Mouse (Mus musculus) heart, embryonic 15.5 days (tissue): ENCODE results near the gene Ahctf1. TPM values are rescaled to one million over a fixed set of nuclear protein-coding genes. Genes with fewer than 3 reads are reported as not detected.
A peak's percentile ranks its signal among the peaks of the same experiment; 100 is the strongest.

Source experiments
- ATAC-seq: fragments of 200-750 bp; cut with Nextera tagmentation; replicated peaks from 2 replicates; pipeline ENCODE4 v1.8.0; 2017; ENCODE audit warnings: low read depth, moderate TSS enrichment; ENCODE audit not compliant: insufficient number of reproducible peaks, insufficient read depth, low FRiP score
- H3K27ac ChIP-seq: fragments of 300-500 bp; sonication (generic); 2 replicates; pipeline ENCODE4 v1.5.1; 2015; ENCODE audit warnings: mild to moderate bottlenecking, inconsistent platforms
- H3K27me3 ChIP-seq: fragments of 300-500 bp; sonication (generic); 2 replicates; pipeline ENCODE4 v1.6.1; 2015; ENCODE audit warnings: inconsistent platforms
- H3K36me3 ChIP-seq: fragments of 300-500 bp; sonication (generic); 2 replicates; pipeline ENCODE4 v1.6.1; 2015; ENCODE audit warnings: mild to moderate bottlenecking, inconsistent platforms
- H3K4me1 ChIP-seq: fragments of 300-500 bp; sonication (generic); replicated peaks from 2 replicates; pipeline ENCODE4 v1.6.1; 2015; ENCODE audit warnings: inconsistent platforms
- H3K4me2 ChIP-seq: fragments of 300-500 bp; sonication (generic); 2 replicates; pipeline ENCODE4 v1.6.1; 2015; ENCODE audit warnings: inconsistent platforms, mild to moderate bottlenecking, moderate library complexity
- H3K4me3 ChIP-seq: fragments of 300-500 bp; sonication (generic); 2 replicates; pipeline ENCODE4 v1.5.1; 2015; ENCODE audit warnings: mild to moderate bottlenecking, inconsistent platforms
- H3K9ac ChIP-seq: fragments of 300-500 bp; sonication (generic); 2 replicates; pipeline ENCODE4 v1.6.1; 2015; ENCODE audit warnings: mild to moderate bottlenecking, inconsistent platforms
- H3K9me3 ChIP-seq: fragments of 300-500 bp; sonication (generic); replicated peaks from 2 replicates; pipeline ENCODE4 v1.6.1; 2016; ENCODE audit warnings: inconsistent platforms
- WGBS: fragments of 180-500 bp; shearing (Covaris S2); methylation state at CpG from one replicate; pipeline ENCODE4 v1.1.7; 2015; ENCODE audit warnings: mixed read lengths; 5-methylcytosine and 5-hydroxymethylcytosine counted together
- polyA plus RNA-seq: library from polyadenylated mRNA; unstranded; fragments of >200 nt; fragmentation: Nextera tagmentation; extraction: Ambion mirVana; gene quantifications from 2 replicates; pipeline ENCODE4 v1.2.1, GENCODE M21; 2015

Gene Ahctf1
- polyA plus RNA-seq, 1 experiment from 2014 or later, result 12.2 TPM

DNA sequence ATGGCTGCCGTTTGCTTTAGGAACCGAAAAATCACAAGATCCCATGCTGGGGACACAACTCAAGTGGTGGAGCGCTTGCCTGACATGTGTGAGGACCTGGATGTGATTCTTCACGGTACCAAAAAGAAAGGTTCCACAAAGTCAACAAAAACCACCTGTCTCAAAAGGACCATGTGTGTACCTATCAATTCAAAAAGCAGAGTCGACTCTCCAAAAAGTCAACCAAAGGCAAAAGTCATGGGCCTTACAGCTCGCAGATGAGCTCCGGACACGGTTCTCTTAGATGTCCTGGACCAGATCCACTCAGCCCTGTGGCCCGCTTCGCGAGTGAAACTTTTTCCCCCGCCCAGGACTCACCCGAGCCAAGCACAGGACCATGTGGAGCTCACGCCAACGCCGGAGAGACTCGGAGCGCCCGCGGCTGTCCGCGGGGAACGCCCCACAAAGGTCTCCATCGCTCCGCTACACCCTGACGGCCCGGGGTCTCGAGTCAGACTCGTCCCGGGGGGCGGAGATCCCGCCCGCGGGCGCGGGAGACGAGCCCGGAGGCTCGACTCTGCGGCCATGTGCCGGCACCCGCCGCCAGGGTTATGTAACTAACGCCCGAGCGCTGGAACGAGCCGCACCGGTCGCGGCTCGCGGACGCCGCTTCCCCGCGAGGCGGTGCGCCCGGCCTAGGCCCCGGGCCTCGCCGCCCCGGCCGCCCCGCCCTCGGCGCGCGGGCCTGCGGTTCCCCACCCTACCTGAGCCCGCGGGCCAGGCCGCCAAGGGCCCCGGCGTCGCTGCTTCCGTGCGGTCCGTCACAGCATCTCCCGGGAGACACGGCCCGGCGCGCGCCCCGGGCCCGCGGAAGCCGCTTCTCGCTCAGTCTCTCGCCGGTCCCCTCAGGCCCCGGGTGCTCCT lies 619 bp downstream of the Ahctf1 start, which contains the start of gene Gm10518:
Gene Gm10518 (plus strand): TSS at position 767 of the 903 bp plus-strand sequence.
- Histone ChIP-seq H3K4me1 (peaks cover 18% of the 10 kb centered on the region), H3K36me3 (peaks cover 12% of the 10 kb centered on the region), H3K4me2 (peak within 1 kb of the TSS; percentile 73), H3K9me3 (no peaks in the 10 kb centered on the region), H3K9ac (peak within 1 kb of the TSS; percentile 92), H3K4me3 (peak within 1 kb of the TSS; percentile 81), H3K27ac (peak within 1 kb of the TSS; percentile 98), H3K27me3 (no peaks in the 10 kb centered on the region)
- under 1% methylated on average over 80 of the region's 94 CpGs for WGBS
- peak; percentile 58 for ATAC-seq

DNA sequence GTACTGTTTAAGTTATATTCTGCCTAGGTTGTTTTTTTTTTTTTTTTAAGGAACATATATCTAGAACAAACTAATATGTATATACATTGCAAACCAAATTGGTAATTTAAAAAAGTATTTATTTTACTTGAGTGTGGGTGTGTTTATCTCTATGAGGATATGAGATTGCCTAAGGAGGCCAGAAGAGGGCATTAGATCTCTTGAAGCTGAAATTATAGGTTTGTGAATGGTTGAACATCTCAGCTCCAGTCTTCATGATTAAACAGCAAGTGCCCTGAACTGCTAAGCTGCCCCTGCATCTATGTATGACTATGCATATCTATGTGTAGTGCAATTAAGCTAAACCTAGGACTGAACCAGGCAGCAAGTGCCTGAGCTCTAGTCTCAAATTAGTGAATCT lies 4.7 kb downstream of the Ahctf1 start:
- H3K4me3 ChIP-seq, result no peak overlapping the region
- no peak overlapping the region for H3K9ac ChIP-seq
- no peak overlapping the region for H3K27ac ChIP-seq
- H3K27me3 ChIP-seq, result no peaks in the 10 kb centered on the region
- H3K9me3 ChIP-seq, result no peaks in the 10 kb centered on the region
- peaks cover 13% of the 10 kb centered on the region for H3K4me1 ChIP-seq
- peaks cover 45% of the 10 kb centered on the region for H3K36me3 ChIP-seq
- no peak overlapping the region for H3K4me2 ChIP-seq
- no peak for ATAC-seq

DNA sequence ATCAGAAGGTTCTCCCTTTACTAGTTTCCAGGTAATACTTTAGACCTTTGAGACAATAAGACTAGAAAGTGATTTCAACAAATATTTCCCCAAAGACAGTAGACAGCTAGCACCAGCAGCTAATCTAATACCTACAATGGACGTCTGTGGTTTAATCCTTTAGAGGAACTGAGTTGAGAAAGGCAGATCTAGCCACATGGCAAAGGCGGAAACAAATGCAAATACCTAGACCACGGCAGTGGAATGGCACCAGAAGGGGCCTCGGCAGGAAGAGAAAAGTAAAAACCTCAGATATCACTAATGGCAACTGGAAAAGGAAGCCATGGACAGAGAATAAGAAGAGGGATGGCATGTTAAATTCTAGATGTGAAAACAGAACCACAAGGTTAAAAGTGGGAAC lies 16.2 kb downstream of the Ahctf1 start:
- Histone ChIP-seq H3K36me3 (peaks cover 82% of the 10 kb centered on the region), H3K4me3 (no peak overlapping the region), H3K9ac (no peak overlapping the region), H3K4me1 (no peaks in the 10 kb centered on the region), H3K27ac (no peak overlapping the region), H3K27me3 (no peaks in the 10 kb centered on the region), H3K4me2 (no peak overlapping the region), H3K9me3 (no peaks in the 10 kb centered on the region)
- no peak for ATAC-seq
- 69% methylated on average over 4 of the region's 4 CpGs for WGBS

DNA sequence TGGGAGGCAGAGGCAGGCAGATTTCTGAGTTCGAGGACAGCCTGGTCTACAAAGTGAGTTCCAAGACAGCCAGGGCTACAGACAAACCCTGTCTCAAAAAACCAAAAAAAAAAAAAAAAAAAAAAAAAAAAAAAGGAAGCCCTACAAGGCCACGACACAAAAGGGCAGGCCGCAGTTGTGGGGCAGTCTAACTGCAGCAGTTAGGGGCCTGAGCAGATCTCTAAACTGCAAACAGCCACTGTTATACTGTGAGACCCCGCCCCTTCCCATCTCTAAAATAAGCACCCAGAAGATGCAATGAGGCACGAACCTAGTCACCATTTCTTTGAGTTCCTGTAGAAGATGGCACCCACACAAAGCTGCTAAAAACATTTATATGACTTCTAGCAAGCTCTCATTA lies 18.0 kb downstream of the Ahctf1 start:
- WGBS, result 90% methylated on average over 5 of the region's 5 CpGs
- H3K27ac ChIP-seq, result no peak overlapping the region
- H3K36me3 ChIP-seq, result peaks cover 79% of the 10 kb centered on the region
- H3K4me2 ChIP-seq, result no peak overlapping the region
- no peak overlapping the region for H3K4me3 ChIP-seq
- no peaks in the 10 kb centered on the region for H3K4me1 ChIP-seq
- no peak for ATAC-seq
- H3K9ac ChIP-seq, result no peak overlapping the region
- no peaks in the 10 kb centered on the region for H3K27me3 ChIP-seq
- no peaks in the 10 kb centered on the region for H3K9me3 ChIP-seq

DNA sequence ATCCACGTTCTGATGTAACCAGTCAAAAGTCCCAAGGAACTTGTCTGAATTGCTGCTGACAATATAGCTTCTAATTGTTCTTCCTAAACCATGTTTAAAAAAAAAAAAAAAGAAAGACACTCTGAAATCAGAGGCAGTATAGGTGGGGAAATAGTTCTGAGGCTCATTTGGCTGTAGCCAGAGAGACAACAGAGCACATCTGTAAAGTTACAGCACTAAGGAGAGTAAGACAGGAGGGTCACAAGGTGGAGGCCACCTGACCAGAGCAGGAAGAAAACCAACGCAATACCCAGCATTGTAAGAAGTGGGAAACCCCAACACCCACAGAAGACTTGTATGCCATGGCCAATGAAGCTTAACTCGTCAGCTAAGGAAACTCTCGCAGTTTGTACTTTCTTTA lies 19.4 kb downstream of the Ahctf1 start:
- 88% methylated on average over 4 of the region's 4 CpGs for WGBS
- Histone ChIP-seq H3K27ac (no peak overlapping the region), H3K9ac (no peak overlapping the region), H3K36me3 (peaks cover 80% of the 10 kb centered on the region), H3K4me3 (no peak overlapping the region), H3K4me1 (no peaks in the 10 kb centered on the region), H3K4me2 (no peak overlapping the region), H3K9me3 (no peaks in the 10 kb centered on the region), H3K27me3 (no peaks in the 10 kb centered on the region)
- ATAC-seq, result no peak

DNA sequence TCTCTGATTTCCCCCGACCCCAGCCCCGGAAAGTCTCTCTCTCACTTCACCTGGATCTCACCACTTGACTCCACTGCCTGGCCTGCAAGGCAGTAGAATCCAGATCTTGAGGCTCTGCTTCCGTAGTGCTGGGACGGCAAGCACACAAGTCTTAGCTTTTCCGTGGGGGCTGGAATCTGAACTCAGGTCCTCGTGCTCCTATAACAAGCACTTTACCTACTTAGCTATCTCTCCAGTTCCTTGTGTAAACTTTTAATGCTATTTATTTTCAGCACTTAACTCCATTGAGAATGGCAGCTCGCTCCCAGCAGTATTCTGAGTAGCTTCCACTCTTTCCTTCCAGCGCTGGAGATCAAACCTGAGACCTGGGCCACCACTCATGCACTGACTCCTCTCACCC lies 26.6 kb downstream of the Ahctf1 start:
- no peak for ATAC-seq
- H3K9ac ChIP-seq, result no peak overlapping the region
- WGBS, result 90% methylated on average over 8 of the region's 8 CpGs

DNA sequence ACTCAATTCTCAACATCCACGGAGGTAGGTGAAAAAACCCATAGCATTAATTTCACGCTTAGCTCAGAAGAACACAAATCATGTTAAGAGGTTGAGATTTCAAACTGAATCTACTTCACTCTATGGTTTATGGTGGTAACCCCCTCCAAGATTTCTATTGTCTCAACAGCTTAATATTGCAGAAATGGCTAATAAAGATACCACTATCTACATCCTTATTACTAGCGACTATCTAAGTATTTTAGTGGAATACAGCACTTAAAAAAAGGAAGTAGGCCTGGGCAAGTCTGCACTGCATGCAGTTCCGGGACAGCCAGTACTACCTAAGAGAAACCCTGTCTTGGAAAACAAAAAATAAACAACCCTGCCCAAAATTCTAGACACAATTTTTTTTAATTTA lies 42.9 kb downstream of the Ahctf1 start:
- ATAC-seq, result no peak
- no peaks in the 10 kb centered on the region for H3K4me1 ChIP-seq
- no peak overlapping the region for H3K27ac ChIP-seq
- peaks cover 80% of the 10 kb centered on the region for H3K36me3 ChIP-seq
- WGBS, result 94% methylated on average over 4 of the region's 4 CpGs
- no peaks in the 10 kb centered on the region for H3K9me3 ChIP-seq
- no peak overlapping the region for H3K4me3 ChIP-seq
- H3K4me2 ChIP-seq, result no peak overlapping the region
- no peak overlapping the region for H3K9ac ChIP-seq
- no peaks in the 10 kb centered on the region for H3K27me3 ChIP-seq

More for the DNA sequence above, 26.6 kb downstream of the Ahctf1 start:
- H3K4me2 ChIP-seq, result no peak overlapping the region
- peaks cover 80% of the 10 kb centered on the region for H3K36me3 ChIP-seq
- no peaks in the 10 kb centered on the region for H3K27me3 ChIP-seq
- H3K4me1 ChIP-seq, result no peaks in the 10 kb centered on the region
- H3K9me3 ChIP-seq, result no peaks in the 10 kb centered on the region
- no peak overlapping the region for H3K4me3 ChIP-seq
- no peak overlapping the region for H3K27ac ChIP-seq

DNA sequence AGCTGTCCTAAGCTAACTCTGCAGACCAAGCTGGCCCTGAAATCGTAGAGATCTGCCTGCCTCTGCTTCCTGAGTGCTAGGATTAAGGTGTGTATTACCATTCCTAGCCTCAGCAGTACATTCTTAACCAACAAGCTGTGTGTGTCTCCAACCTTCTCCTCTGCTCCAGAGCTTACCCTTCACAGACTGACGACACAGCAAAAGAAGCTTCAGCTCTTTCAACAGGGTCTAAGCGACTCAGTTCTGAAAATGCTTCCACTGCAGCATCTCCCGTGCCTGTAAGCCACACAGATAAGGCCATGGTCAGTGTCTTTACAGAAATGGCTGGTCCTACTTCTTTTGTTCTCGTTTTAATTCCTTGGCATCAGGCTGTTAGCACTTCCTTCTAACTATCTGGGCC lies 43.4 kb downstream of the Ahctf1 start:
- H3K9me3 ChIP-seq, result no peaks in the 10 kb centered on the region
- no peak overlapping the region for H3K4me3 ChIP-seq
- no peaks in the 10 kb centered on the region for H3K4me1 ChIP-seq
- H3K27ac ChIP-seq, result no peak overlapping the region
- H3K36me3 ChIP-seq, result peaks cover 81% of the 10 kb centered on the region
- 90% methylated on average over 5 of the region's 5 CpGs for WGBS
- no peak for ATAC-seq
- H3K4me2 ChIP-seq, result no peak overlapping the region
- no peak overlapping the region for H3K9ac ChIP-seq
- no peaks in the 10 kb centered on the region for H3K27me3 ChIP-seq

DNA sequence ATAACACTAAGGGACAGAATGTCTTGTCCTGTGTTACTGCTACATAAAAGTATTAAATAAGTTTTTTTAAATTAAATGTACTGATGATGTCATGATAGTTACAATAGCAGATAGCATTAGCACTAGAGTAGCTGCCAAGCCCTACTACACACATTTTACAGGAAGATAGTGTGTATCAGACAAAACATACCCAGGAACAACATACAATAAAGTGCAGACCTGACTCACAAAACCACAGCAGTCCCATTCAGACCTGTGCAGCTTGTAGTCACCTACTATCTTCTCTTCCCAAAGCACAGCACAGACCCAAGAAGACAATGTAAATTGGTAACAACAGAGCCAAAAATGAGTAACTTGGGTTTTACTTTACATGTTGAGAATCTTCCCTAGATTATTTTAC lies 47.0 kb downstream of the Ahctf1 start:
- Histone ChIP-seq H3K9me3 (no peaks in the 10 kb centered on the region), H3K4me2 (no peak overlapping the region), H3K9ac (no peak overlapping the region), H3K27me3 (no peaks in the 10 kb centered on the region), H3K27ac (no peak overlapping the region), H3K4me3 (no peak overlapping the region), H3K36me3 (peaks cover 79% of the 10 kb centered on the region), H3K4me1 (no peaks in the 10 kb centered on the region)
- ATAC-seq, result no peak

DNA sequence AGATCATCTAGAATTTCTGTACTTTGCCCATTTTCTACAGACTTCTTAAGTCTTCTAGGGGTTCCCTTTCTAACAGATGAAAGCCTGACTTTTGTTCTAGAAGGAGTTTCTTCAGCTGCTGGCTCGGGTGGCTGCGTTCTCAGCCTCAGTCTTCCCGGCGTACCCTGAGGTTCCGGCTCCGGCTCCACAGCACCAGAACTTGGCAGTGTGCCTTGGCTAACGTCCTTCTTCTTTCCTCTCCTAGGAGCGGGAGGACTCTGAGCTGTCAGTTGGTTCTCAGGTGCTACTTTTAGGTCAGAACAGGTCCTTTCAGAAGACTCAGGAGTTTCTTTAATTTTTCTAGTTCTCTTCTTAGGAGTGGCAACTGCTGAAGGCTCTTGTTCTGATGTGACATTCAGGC lies 50.5 kb downstream of the Ahctf1 start:
- Histone ChIP-seq H3K36me3 (peaks cover 65% of the 10 kb centered on the region), H3K27ac (no peak overlapping the region), H3K9me3 (no peaks in the 10 kb centered on the region), H3K4me1 (no peaks in the 10 kb centered on the region), H3K4me2 (no peak overlapping the region), H3K27me3 (no peaks in the 10 kb centered on the region), H3K4me3 (no peak overlapping the region), H3K9ac (no peak overlapping the region)
- WGBS, result 86% methylated on average over 8 of the region's 8 CpGs
- no peak for ATAC-seq

DNA sequence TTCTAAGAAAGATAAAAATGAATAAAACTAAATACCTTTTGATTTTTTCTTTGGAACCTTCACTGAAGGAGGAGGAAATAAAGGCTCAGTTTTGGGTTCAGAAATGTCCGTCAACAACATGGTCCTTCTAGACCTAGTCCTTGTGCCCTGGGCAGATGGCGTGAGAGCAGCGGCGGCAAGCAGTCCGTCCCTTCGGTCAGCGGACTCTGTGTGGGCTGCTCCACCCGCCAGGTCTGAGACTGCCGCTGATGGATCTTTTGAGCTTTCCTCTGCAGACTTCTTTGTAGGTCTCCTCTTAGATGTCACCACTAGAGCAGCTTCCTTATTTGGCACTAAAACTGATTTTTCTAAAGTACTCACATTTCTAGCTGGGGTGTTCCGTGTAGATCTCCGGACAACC lies 51.2 kb downstream of the Ahctf1 start:
- Histone ChIP-seq H3K27ac (no peak overlapping the region), H3K9me3 (no peaks in the 10 kb centered on the region), H3K9ac (no peak overlapping the region), H3K4me1 (no peaks in the 10 kb centered on the region), H3K4me2 (no peak overlapping the region), H3K4me3 (no peak overlapping the region), H3K36me3 (peaks cover 67% of the 10 kb centered on the region), H3K27me3 (no peaks in the 10 kb centered on the region)
- 94% methylated on average over 11 of the region's 11 CpGs for WGBS
- no peak for ATAC-seq

DNA sequence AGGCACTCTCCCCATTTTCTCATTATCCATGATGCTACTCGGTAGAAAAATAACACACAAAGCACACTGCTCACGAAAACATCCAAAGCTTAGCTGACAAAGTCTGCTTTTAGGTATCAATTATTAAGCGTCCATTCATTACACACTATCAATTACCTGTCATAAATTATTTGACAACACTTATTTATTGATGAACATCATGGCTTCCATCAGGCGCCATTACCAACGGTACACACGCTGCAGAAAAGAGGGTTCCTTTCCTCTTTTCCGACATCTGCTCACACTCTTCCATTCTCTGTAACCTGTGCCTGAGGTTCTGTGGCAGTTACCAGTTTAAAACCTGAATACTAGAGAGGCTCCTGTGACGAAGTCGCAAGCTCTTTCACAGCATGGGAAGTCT lies 58.3 kb downstream of the Ahctf1 start, which contains the start of gene Kif28:
Gene Kif28 (minus strand): TSS at position 101 of the 400 bp plus-strand sequence.
- H3K36me3 ChIP-seq, result peaks cover 35% of the 10 kb centered on the region
- H3K9ac ChIP-seq, result no peak within 1 kb of the TSS
- WGBS, result 92% methylated on average over 9 of the region's 9 CpGs
- H3K4me2 ChIP-seq, result no peak within 1 kb of the TSS
- no peaks in the 10 kb centered on the region for H3K4me1 ChIP-seq
- no peak within 1 kb of the TSS for H3K27ac ChIP-seq
- H3K27me3 ChIP-seq, result no peaks in the 10 kb centered on the region
- no peak within 1 kb of the TSS for H3K4me3 ChIP-seq
- H3K9me3 ChIP-seq, result no peaks in the 10 kb centered on the region
- no peak for ATAC-seq
